Mouse (Mus musculus) thymus, postnatal 0 days (tissue): ENCODE results near the gene Pkd1l2. TPM values are rescaled to one million over a fixed set of nuclear protein-coding genes. Genes with fewer than 3 reads are reported as not detected.

Experiments used
- DNase-seq: peaks from one replicate; pipeline ENCODE4 v3.0.0-alpha.2; 2015; ENCODE audit warnings: low spot score
- polyA plus RNA-seq: library from polyadenylated mRNA; unstranded; fragments of >200 nt; fragmentation: Nextera tagmentation; extraction: Ambion mirVana; gene quantifications from 2 replicates; pipeline ENCODE4 v1.2.1, GENCODE M21; 2015

Pkd1l2 gene
- polyA plus RNA-seq, 1 experiment from 2014 or later, result 0.13 TPM

DNA sequence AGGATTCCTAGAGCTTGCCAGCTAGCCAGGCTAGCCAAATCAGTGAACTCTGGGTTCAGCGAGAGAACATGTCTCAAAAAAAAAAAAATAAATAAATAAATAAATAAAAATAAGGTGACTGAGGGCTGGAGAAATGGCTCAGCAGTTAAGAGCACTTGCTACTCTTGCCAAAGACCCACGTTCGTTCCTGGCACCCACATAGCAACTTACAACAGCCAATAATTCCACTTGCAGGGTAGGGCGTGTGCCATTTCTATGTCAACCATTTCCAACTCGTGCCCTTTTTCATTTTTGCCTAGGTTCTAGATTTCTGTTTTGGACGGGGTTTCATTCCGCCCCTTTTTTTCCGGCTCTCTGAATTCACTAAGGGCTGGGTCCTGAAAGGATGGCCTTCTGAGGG lies 104.2 kb downstream of the Pkd1l2 start:
- no peak for DNase-seq

DNA sequence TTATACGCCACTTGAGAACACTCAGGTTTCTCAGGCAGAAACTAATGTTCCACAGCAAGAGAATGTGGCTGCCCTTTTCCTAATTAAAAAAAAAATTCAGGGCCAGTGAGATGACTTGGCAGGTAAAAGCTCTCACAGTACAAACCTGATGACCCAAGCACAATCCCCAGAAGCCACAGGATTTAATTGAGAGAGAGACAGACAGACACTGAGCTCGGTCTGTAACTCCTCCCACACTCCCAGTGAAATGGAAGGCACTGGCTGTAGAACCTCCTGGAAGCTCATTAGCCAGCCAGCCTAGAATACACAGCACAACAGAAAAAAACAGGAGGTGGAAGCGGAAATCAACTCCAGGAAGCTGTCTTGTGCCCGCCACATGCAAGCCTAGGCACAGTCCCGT lies 106.6 kb downstream of the Pkd1l2 start:
- no peak for DNase-seq

DNA sequence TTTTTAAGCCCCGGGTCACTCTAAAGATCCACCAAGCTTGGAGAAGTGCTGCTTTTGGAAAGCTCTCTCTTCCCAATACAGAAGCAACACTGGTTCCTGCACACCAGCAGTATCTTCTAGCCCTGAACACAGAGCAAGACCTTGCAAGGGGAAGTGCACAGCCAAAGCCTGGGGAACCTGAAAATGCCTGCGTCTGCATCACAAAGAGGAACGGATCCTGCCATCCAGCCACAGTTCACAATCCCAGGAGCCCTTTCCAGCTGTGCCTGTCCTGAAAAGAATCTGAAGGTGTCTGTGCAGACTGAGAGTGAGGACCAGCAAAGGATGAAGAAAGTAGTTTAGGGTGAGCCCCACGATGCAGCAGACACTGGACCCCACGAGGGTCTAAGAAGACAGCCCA lies 107.2 kb downstream of the Pkd1l2 start:
- no peak for DNase-seq

DNA sequence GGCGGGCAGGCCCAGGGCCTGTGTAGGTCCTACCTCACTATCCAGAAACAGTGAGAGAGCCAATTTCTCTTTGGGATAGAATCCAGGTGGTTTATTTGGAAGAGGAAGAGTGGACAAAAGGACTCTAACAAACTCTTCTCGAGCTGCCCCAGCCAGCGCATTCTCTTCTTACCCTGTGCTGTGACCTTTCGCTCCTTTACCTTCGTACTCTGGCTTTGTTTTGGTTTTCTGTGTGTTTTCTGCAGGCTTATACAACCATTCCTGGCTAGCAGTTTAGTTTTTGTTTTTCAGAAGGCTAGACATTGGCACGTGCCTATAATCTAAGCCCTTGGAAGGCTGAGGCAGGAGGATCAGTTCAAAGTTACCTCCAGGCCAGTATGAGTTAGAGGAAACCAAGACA lies 112.7 kb downstream of the Pkd1l2 start:
- no peak for DNase-seq

DNA sequence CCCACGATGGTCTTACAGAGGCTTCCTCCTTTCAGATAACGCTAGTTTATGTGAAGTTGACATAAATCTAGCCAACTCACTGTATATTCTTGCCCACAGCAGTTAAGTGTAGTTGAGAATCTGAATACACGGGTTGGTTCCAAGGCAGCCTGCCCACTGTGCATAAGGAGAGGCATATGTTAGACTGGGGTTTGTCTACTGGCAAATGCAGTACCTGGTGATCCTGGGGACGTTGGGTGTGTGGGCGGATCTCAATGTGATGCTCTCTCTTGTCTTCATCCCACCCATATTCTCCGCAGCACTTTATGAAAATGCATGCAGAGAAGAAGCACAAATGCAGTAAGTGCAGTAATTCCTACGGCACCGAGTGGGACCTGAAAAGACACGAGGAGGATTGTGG lies 127.8 kb downstream of the Pkd1l2 start:
- DNase-seq, result no peak

DNA sequence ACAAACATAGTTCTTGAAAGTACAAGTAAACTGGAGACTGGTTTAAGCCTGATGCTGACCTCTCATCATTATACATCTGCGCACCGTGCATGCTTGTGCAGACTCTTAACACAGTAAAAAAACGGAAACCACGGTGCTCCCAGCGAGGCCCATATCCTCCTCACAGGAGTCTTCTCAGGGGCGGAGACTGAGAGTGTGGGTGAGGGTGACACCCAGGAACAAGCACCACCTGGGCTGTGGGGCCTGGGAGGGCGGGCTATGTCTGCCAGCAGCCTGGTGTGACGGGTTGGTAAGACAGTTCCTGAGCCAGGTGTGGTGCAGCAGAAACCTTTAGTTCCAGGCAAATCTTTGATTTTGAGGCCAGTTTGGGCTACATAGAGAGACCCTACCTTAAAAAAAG lies 129.8 kb downstream of the Pkd1l2 start:
- peak; percentile 89 for DNase-seq

DNA sequence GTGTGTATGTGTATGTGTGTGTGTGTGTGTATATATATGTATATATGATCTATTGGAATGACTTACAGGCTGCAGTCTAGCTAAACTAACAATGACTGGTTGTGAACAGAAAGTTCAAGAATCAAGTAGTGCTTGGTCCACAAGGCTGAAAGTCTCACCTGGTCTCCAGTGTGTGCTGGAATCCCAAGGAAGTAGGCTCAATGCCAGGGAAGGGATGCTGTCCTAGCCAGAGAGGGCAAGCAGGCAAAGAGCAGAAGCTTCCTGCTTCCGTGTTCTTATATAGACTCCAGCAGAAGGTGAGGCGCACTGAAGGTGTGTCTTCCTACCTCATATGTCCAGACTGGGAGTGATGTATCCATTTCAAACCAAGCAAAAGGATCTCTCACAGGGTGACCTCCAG lies 130.5 kb downstream of the Pkd1l2 start:
- no peak for DNase-seq

DNA sequence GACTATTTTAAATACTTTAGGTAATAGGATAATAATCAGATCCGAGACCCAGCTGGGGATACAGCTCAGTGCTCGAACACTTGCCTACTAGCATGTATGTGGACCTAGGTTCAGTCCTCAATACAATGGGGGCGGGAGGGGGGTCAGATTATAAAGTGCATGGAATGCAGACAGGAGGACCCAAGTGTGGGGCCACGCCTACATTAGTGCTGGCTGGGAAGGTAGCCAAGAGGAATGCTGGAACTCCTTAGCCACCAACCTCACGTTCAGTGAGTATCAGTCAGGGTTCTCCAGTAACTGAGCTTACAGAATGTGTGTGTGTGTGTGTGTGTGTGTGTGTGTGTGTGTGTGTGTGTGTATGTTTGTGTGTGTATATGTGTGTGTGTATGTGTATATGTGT lies 130.9 kb downstream of the Pkd1l2 start:
- DNase-seq, result no peak

DNA sequence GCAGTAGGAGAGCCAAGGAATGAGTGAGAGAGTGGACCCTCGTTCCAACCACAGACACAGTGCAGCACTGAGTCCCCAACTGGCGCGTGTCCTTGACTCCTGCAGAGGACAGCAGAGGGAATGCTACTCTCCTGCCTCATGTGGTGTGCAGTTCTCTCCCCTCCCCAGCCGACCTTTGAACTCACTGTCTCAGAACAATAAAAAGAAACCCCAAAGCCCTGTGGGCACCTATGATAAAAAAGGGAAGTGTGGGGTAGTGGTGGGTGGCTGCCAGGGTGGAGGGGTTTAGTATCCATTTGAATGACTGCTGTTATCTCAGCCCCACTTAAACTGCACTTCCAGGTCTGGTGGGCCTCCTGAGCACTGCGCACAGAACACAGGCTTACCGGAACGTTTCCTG lies 134.7 kb downstream of the Pkd1l2 start:
- DNase-seq, result no peak

DNA sequence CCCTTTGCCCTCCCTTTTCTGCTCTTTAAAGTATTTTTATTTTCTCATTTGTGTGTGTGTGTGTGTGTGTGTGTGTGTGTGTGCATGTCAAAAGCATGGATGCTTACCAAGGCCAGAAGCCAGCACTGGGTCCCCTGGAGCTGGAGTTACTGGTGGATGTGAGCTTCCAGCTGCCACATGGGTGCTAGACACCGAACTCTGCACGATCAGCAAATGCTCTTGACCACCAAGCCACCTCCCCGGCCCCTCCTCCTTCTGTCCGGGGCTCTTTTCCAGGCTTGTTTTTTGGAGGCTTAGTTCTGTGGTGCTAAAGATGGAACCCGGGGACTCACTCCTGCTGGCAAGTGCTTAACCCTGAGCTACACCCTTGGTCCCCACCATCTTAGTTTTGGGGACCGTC lies 135.4 kb downstream of the Pkd1l2 start:
- no peak for DNase-seq

DNA sequence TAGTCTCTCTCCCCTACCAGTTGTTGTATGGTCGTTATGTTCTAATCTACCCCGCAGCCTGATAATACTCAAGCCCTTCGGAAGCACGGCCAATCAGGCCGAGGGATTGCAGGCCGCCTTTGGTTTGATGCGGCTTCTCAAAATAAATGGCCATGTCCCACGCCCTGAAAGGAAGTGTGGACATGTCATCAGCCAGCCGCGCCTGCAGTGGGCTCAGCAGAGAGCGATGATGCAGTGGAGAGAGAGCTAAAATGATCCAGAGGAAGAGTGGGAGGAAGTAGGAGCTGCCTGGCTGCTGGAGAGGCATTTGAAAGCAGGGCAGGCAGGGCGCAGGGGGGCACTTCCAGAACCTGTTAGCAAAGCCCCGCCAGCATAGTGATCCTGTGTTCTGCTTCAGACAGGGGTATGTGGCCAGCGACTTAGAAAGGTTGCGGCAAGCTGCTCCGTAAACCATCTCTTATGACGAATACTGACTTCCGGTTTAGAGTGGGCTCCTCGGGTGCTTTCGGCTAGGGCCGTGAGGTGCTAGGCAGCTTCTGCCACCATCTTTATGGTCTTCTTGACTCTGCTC lies 135.9 kb downstream of the Pkd1l2 start:
- peak; percentile 43 for DNase-seq

Other genes starting within 250 kb of the Pkd1l2 start
- gene Cmc2, start 161.0 kb downstream of the Pkd1l2 start, polyA plus RNA-seq, result 132 and 136 TPM in 2 replicates
- 32.2 and 35.4 TPM in 2 replicates for gene Cenpn, start 160.7 kb downstream of the Pkd1l2 start, polyA plus RNA-seq
- 12.5 and 13.1 TPM in 2 replicates for gene Atmin, start 139.1 kb downstream of the Pkd1l2 start, polyA plus RNA-seq
- 0.69 and 0.95 TPM in 2 replicates for gene 1700030J22Rik, start 103.5 kb downstream of the Pkd1l2 start, polyA plus RNA-seq
- 80.0 and 83.9 TPM in 2 replicates for gene Gcsh, start 88.9 kb downstream of the Pkd1l2 start, polyA plus RNA-seq
- gene Bco1, start 13.4 kb upstream of the Pkd1l2 start, polyA plus RNA-seq, result 0.09 TPM in 1 of 2 replicates, not detected in the other
- gene Gan, start 75.7 kb upstream of the Pkd1l2 start, polyA plus RNA-seq, result 1.5 and 2.3 TPM in 2 replicates
- 31.9 and 39.9 TPM in 2 replicates for gene Cmip, start 174.6 kb upstream of the Pkd1l2 start, polyA plus RNA-seq